Mouse (Mus musculus): ENCODE data around the gene Gsn.

- TF ChIP-seq CTCF (conservative IDR thresholded peaks at IDR 0.05 in 1 of 2, IDR thresholded peaks at IDR 0.05 in 1 of 2; ENCODE audit: low read depth in 2 of 2, low read length in 2 of 2) (no peak), EP300 (IDR thresholded peaks at IDR 0.05; ENCODE audit: low read length) (no peak)
These were observed 44.5 kb upstream of the Gsn start for GRCm38 (mm10) chr2:35211681-35212080.
